Mouse (Mus musculus) heart, postnatal 0 days (tissue): ENCODE measurements at regions not wholly inside any gene's neighbourhood (a gene's known extent, or its start where the extent isn't known, plus 50 kb on each side); places are given as distances from the start of the nearest gene placed in this dataset.

Experiments
- CTCF ChIP-seq: IDR thresholded peaks from 2 replicates; pipeline ENCODE4 v1.5.1; 2016; ENCODE audit warnings: antibody characterized with exemption, control low read depth, low read depth
- EP300 ChIP-seq: IDR thresholded peaks from 2 replicates; pipeline ENCODE4 v1.6.1; 2016; ENCODE audit warnings: antibody characterized with exemption, low read depth

- TF ChIP-seq EP300 (no peak), CTCF (no peak)
Measured at GRCm38 (mm10) chr4:82029237-82029636, 586.6 kb upstream of the Mpdz start.
